Comparison of ENCODE assay signal across 8 mouse cellular contexts in the genomic region with DNA sequence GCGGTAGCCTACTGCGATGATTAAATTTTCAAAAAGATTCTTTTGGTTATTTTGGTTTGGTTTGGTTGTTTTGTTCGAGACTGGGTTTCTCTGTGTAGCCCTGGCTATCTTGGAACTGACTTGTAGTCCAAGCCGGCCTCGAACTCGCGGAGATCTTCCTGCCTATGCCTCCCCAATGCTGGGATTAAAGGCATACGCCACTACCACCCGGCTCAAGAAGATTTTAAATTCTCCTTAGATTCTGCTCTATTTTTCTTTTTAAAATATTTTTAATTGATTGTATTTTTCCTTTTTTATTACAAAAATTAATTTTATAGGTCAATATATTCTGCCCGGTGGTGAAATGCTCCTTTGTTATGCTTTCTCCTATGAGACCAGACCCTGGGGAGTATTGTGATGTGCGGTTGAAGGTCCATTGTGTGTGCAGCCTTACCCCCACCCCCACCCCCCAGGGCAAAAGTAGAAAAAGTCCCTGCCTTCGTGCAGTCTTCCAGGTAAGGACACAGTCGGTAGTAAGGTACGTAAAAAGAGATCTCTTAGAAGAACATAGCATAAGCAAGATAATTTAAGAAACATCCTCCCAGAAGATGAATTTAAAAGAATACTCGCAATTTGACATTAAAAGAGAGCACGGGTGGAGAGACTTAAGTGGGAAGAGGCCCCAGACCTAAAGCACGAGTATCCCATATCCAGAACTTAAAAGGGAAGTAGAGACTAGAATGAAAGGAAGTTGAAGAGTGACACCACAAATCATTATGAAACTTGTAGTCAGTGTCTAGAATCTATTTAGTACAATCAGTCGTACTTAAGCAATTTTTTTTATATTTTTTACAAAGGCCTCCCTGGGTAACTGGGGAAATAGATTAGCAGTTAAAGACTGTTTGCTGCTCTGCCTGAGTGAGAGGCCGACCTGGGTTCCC. TPM values are rescaled to one million over a fixed set of nuclear protein-coding genes. Genes with fewer than 3 reads are reported as not detected.
DNase-seq lines count a peak whose midpoint lies in the region; ATAC-seq and TF ChIP-seq lines count a peak whose summit lies in the region.

No protein-coding gene starts in this region.

- no peaks in the 10 kb centered on the region for H3K9me3 ChIP-seq in hindbrain, postnatal 0 days (ENCODE audit: low read length)
- no peaks in the 10 kb centered on the region for H3K9me3 ChIP-seq in midbrain, embryonic 14.5 days (ENCODE audit: control insufficient read depth, low read length)

- peak overlapping the region; percentile 70; the same call in 1 of the 2 replicates for H3K27ac ChIP-seq in kidney, adult 2 months (ENCODE audit: insufficient read depth, low read depth, low read length)
- H3K27ac ChIP-seq in bone marrow macrophage, adult 2 months (ENCODE audit: insufficient read depth, low read depth, low read length), result peak overlapping the region; percentile 77
- peak overlapping the region; percentile 87 for H3K27ac ChIP-seq in hindbrain, postnatal 0 days
- H3K27ac ChIP-seq in midbrain, embryonic 14.5 days (replicated peaks; ENCODE audit: low read depth, low read length), result no peak overlapping the region

- no peak for TF ChIP-seq CTCF in kidney, adult 2 months (conservative IDR thresholded peaks at IDR 0.05; ENCODE audit: insufficient read depth, insufficient read length, low read depth, low read length)
- no peak for TF ChIP-seq CTCF in bone marrow macrophage, adult 2 months (IDR thresholded peaks at IDR 0.05; ENCODE audit: low read depth, low read length)
- TF ChIP-seq CTCF in hindbrain, postnatal 0 days (IDR thresholded peaks at IDR 0.05; ENCODE audit: low read depth), result no peak

- peak overlapping the region; percentile 74 for H3K4me2 ChIP-seq in hindbrain, postnatal 0 days (ENCODE audit: low read depth, low read length)
- H3K4me2 ChIP-seq in midbrain, embryonic 14.5 days (ENCODE audit: low read length), result peak overlapping the region; percentile 72

- no peaks in the 10 kb centered on the region for H3K36me3 ChIP-seq in kidney, adult 2 months (ENCODE audit: control insufficient read depth, insufficient read depth, low read length)
- H3K36me3 ChIP-seq in hindbrain, postnatal 0 days (ENCODE audit: insufficient read depth, low read length), result no peaks in the 10 kb centered on the region
- no peaks in the 10 kb centered on the region for H3K36me3 ChIP-seq in midbrain, embryonic 14.5 days (ENCODE audit: control insufficient read depth, insufficient read depth, low read length)

- peak overlapping the region; percentile 96 for H3K9ac ChIP-seq in hindbrain, postnatal 0 days (replicated peaks; ENCODE audit: low read length)
- peak overlapping the region; percentile 85; the same call in 1 of the 2 replicates for H3K9ac ChIP-seq in midbrain, embryonic 14.5 days (replicated peaks; ENCODE audit: low read length)

- H3K4me1 ChIP-seq in kidney, adult 2 months (ENCODE audit: control insufficient read depth, insufficient read depth, low read length), result peaks cover 4% of the 10 kb centered on the region
- peaks cover 29% of the 10 kb centered on the region for H3K4me1 ChIP-seq in bone marrow macrophage, adult 2 months (ENCODE audit: control insufficient read depth, insufficient read depth, low read length)
- peaks cover 14% of the 10 kb centered on the region for H3K4me1 ChIP-seq in hindbrain, postnatal 0 days (ENCODE audit: insufficient read depth, low read length)
- peaks cover 21% of the 10 kb centered on the region for H3K4me1 ChIP-seq in midbrain, embryonic 14.5 days (ENCODE audit: control insufficient read depth, insufficient read depth, low read length)

- TF ChIP-seq POLR2A in kidney, adult 2 months (IDR thresholded peaks at IDR 0.05; ENCODE audit: low read depth, low read length), result no peak
- no peak for TF ChIP-seq POLR2A in bone marrow macrophage, adult 2 months (IDR thresholded peaks at IDR 0.05; ENCODE audit: borderline replicate concordance, low read depth, low read length)

- WGBS in kidney, adult 2 months, result 49% methylated on average over 19 of the region's 19 CpGs
- 56% methylated on average over 19 of the region's 19 CpGs for WGBS in hindbrain, postnatal 0 days
- WGBS in midbrain, embryonic 14.5 days, result 60% methylated on average over 19 of the region's 19 CpGs

- DNase-seq in kidney, adult 2 months, result no peak
- DNase-seq in kidney, adult 18-20 months, result no peak
- no peak for DNase-seq in hindbrain, postnatal 0 days (ENCODE audit: low spot score)
- peak; percentile 2 for DNase-seq in midbrain, embryonic 14.5 days
- DNase-seq in cerebellum, postnatal 4 days (ENCODE audit: low spot score in 2 of 2), result no peak
- DNase-seq in spleen, postnatal 36 days (ENCODE audit: low spot score in 2 of 2), result no peak
- DNase-seq in spleen, postnatal 14 days (ENCODE audit: low spot score in 2 of 2), result no peak

- peak overlapping the region; percentile 93 for H3K4me3 ChIP-seq in kidney, adult 2 months (ENCODE audit: insufficient read depth, low read depth, low read length)
- H3K4me3 ChIP-seq in bone marrow macrophage, adult 2 months (ENCODE audit: insufficient read depth, low read length), result peak overlapping the region; percentile 90
- H3K4me3 ChIP-seq in hindbrain, postnatal 0 days (ENCODE audit: low read length), result peak overlapping the region; percentile 96
- peak overlapping the region; percentile 98 for H3K4me3 ChIP-seq in midbrain, embryonic 14.5 days (replicated peaks; ENCODE audit: low read depth, low read length)

- H3K27me3 ChIP-seq in kidney, adult 2 months (replicated peaks; ENCODE audit: control insufficient read depth, insufficient read depth, low read length), result no peaks in the 10 kb centered on the region
- H3K27me3 ChIP-seq in hindbrain, postnatal 0 days (ENCODE audit: insufficient read depth, low read length), result no peaks in the 10 kb centered on the region
- no peaks in the 10 kb centered on the region for H3K27me3 ChIP-seq in midbrain, embryonic 14.5 days (ENCODE audit: control insufficient read depth, insufficient read depth, low read length)

- no peak for ATAC-seq in hindbrain, postnatal 0 days
- ATAC-seq in midbrain, embryonic 14.5 days (ENCODE audit: low FRiP score, low TSS enrichment), result peak; percentile 51

RNA-seq across cellular contexts. Expression of a gene that starts 0.6 kb away (rescaled TPM):
- 59.9 and 69.9 TPM in 2 replicates for polyA plus RNA-seq in kidney, adult 2 months (2012; rRNA removed)
- 154 and 162 TPM in 2 replicates for polyA plus RNA-seq in bone marrow macrophage, adult 2 months (2012; ENCODE audit: insufficient read depth, insufficient read length, missing spikeins)
- 21.2 and 33.0 TPM in 2 replicates for total RNA-seq in hindbrain, postnatal 0 days (2014; rRNA removed)
- polyA plus RNA-seq in hindbrain, postnatal 0 days (2015; fragmentation: Nextera tagmentation; extraction: Ambion mirVana), result 28.7 and 30.6 TPM in 2 replicates
- polyA plus RNA-seq in midbrain, embryonic 14.5 days (2014; fragmentation: Nextera tagmentation; extraction: Ambion mirVana), result 22.7 and 41.3 TPM in 2 replicates

RNA-seq across cellular contexts. Expression of a gene that starts 32.7 kb away (rescaled TPM):
- polyA plus RNA-seq in kidney, adult 2 months (2012; rRNA removed), result 8.3 and 9.1 TPM in 2 replicates
- 44.6 and 50.5 TPM in 2 replicates for polyA plus RNA-seq in bone marrow macrophage, adult 2 months (2012; ENCODE audit: insufficient read depth, insufficient read length, missing spikeins)
- total RNA-seq in hindbrain, postnatal 0 days (2014; rRNA removed), result 242 and 250 TPM in 2 replicates
- polyA plus RNA-seq in hindbrain, postnatal 0 days (2015; fragmentation: Nextera tagmentation; extraction: Ambion mirVana), result 107 and 108 TPM in 2 replicates
- 150 and 152 TPM in 2 replicates for polyA plus RNA-seq in midbrain, embryonic 14.5 days (2014; fragmentation: Nextera tagmentation; extraction: Ambion mirVana)
